Mouse (Mus musculus): Measurements from ENCODE around the gene Snx11.
"Not testable (repeated sequence)": the region's sequence is repeated elsewhere in the genome, so short reads cannot be mapped to it uniquely, and the experiment has no call there.

The Snx11 gene

DNA sequence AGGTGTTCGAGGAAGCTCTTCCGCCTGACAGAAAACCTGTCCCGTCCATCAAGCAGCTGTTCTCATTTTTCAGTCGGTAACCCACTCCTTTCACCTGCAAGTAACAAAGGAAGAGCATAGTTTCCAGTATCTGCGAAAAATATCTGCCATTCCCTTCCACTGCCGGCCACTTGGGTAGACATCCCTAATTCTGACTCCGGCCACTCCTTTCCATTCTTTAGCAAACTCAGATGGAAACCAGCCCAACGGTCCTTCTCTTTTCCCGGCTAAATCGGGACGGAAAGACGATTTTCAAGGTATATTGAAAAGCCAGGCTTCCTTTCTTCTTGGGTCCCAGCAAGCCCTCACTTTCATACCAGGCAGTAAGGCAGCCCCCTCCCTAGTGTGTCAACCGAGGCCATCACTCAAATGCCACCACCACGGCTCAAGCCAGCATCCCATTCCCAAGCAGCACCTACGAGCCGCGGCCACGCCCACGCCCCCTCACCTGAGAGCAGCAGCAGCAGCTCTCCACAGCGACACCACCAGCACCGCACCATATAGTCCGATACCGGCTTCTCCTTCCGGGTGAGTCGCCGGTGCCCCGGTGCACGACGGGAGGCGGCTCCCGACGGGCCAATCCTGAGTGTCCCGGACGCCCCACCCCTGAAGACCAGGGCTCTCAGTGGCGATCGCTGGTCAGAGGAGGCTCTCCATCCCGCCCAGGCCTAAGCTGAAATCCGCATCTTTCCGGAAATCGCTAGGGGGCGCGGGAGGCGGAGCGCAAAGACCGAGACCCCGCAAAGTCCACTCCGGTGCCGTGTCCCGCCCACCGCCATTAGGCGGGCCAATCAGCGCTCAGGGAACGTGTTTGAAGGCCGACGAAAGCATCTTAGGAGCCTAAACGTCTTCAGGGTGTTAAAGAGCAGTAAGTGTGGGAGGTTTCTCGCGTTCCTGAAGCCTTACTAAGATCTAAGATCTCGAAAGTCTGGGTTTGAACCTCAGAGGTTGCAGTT lies at the start of gene Snx11:
Gene Snx11, minus strand, starts transcription at position 592 of the 995 bp plus-strand sequence.
- peak; percentile 98 for DNase-seq

GRCm38 (mm10) chr11:96826481-96826880 lies 49.1 kb upstream of the Snx11 start:
- no peak for DNase-seq

DNA sequence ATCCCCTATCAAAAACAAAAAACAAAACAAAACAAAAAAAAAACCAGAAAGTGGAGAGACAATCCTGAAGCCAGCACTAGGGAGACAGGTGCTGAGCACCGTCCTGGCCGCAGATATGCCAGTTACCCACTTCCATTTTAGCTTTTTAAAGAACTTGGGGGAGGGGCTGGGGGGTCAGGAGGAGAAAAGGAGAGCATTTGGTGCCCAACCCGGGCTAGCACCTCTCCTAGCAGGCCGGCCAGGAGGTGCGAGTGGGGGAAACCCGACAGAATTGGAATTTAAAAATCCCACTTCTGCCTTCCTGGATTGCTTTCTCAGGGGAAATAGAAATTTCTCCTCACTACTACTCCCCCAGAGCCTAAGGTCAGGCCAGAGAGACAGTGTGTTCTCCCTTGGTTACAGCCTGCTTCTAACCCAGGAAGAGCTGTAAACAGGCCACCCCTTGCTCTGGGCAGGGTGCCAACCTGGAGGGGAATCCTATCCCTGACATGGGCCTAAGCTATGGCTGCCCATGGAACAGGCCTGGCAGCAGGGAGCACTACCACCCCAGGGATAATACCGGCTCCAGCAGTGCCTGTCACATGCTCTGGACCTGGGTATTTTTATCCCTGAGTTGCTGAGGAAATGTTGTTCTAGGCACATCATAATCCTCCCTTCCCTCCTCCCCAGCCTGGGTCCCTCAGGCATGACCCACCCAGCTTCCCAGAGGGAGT lies 47.6 kb upstream of the Snx11 start:
- DNase-seq, result no peak

DNA sequence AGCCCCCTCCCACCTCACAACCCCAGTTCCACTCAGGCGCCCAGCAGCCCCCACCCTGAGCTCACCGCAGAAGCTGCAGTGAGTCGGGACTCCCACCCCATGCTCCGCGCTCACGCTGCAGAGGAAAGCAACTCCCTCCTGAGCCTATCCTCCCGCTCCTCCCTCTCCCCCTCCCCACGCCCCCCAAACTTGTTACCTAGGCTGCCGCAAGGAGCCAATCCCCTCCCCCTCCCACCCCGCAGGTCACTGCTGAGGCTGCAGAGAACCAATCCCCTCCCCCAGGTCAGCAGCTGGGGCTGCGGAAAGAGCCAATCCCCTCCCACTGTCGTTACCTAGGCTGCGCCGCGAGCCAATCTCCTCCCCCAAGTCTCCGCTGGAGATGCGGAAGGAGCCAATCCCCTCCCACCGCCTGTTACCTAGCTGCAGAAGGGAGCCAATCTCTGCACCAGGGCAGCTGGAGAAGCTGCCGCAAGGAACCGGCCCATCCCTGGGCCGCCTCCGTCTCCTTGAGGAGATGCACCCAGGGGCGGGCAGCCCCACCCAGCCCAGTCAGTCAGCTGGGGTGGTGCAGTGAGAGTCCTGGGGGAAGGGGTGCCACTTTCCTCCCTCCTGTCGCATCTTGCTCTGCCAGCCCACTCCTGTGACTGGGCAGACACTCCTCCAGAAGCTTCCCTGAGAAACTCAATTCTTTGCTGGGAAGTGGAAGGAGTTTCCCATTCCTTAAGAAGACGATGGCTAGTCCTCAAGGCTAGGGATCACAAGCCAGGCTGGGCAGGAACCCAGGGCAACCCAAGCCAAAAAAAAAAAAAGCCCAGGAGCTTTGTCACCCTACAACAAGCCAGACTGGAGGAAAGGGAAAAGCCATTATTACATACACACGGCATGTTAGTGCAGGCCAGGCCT lies 46.8 kb upstream of the Snx11 start:
- peak; percentile 84 to 87 for DNase-seq

DNA sequence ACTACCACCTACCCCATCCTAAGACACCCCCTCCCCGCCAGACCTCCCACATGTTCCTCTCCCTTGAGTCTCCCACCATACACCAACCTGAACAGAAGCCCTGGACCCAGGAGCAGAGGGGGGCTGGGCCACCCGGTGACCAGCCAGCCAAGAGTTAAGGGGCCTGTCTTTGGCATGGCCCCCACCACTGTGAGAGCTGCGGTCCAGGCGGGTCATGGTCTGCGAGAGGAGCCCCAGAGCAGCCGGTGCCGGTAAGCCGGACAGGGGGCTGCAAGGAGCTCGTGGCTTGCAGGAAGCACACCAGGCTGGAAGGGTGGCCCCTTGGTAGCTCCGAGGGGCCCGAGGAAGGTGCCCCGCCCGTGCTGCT lies 46.1 kb upstream of the Snx11 start:
- peak; percentile 6 to 13 for DNase-seq

- peak; percentile 67 to 72 for DNase-seq
Measured at GRCm38 (mm10) chr11:96822675-96823470, 45.5 kb upstream of the Snx11 start.

DNA sequence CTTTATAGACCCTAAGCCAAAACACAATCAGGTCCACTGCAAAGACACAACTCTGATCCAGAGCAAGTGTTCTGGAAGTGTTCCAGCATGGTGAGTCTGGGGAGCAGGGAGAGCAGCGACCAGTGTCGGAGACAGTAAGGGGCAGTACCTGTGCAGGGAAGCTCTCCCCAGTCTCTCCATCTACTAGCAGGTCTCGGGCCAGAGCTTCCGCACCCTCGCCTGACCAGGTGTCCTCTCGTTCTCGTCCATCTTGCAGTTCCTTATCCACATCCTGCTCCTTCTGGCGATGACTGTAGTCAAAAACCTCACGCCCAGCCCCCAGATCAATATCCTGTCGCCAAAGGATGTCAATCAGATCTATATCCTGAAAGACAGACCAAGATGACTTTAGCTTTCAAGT lies 44.6 kb upstream of the Snx11 start:
- DNase-seq, result no peak

GRCm38 (mm10) chr11:96818128-96818710 lies 40.9 kb upstream of the Snx11 start:
- no peak for DNase-seq

GRCm38 (mm10) chr11:96816979-96817378 lies 39.6 kb upstream of the Snx11 start:
- DNase-seq, result no peak

DNA sequence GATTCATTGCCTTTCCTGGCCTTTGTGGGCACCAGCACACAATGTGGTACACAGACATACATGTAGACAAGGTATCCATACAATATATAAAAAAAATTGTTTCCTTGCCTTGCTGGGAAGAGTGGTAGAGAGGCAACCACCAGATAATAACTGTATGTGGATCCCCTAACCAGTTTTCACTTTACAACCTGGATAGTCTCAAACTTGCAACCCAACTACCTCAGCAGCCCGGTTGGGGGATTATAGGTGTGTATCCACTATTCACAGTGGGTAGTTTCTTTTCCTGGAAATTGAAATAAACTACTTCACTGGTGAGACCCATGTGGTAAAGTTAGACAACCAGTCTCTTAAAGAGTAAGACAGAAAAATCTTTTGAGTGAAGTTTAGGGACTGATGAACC lies 39.1 kb upstream of the Snx11 start:
- DNase-seq, result no peak

DNA sequence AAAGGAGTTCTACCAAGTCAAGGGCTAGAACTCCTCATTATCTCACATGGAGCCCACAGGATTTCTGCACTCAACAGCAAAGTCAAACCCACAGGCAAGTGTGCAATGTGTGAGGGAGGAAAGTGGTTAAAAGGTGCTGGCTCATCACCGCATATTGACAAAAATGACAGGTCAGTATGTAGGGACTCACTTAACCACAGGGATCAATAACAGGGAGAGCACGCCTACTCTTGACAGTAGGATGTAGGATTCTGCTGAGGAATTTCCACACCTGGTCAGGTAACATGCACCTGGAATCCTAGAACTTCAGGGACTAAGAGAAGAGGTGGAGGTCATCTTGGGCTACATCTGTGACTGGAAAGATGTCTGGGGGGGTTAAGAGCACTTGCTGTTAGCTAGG lies 38.5 kb upstream of the Snx11 start:
- no peak for DNase-seq

GRCm38 (mm10) chr11:96814443-96814842 lies 37.1 kb upstream of the Snx11 start:
- DNase-seq, result no peak

DNA sequence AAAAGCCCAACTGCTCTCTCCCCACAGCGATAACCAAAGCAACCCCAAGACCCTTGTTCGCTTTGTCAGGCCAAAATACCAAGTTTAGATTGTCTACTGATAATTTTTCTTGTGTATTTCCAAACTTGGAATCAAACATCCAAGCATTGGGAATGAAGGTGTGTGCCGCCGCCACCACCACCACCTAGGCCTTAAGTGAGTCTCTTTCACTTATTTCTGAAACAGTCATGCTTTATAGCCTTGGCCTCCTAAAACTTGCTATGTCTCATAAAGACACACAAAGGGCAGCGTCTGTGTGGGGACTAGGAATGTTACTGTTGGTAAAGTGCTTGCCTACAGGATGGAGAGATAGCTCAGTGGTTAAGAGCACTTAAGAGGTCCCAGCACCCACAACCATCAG lies 36.6 kb upstream of the Snx11 start:
- DNase-seq, result no peak

DNA sequence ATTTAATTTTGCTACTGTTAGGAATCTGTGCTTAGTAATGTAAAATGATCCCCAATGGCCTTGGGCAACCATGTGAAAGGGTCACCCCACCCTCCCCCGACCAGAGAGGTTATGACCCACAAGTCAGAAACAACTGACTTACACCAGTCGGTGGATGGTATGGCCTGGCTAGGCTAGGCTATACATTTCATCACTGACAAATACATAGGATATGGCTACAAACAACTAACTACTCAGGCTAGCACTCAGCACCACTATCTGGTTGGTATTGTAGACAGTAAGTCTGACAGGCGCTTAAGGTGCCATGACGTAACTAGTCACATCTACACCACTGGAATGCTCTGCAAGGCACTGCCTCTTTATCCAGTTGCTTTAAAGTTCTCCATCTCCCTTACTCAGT lies 36.1 kb upstream of the Snx11 start:
- DNase-seq, result no peak

GRCm38 (mm10) chr11:96811188-96811587 lies 33.8 kb upstream of the Snx11 start:
- not testable (repeated sequence) for DNase-seq

DNA sequence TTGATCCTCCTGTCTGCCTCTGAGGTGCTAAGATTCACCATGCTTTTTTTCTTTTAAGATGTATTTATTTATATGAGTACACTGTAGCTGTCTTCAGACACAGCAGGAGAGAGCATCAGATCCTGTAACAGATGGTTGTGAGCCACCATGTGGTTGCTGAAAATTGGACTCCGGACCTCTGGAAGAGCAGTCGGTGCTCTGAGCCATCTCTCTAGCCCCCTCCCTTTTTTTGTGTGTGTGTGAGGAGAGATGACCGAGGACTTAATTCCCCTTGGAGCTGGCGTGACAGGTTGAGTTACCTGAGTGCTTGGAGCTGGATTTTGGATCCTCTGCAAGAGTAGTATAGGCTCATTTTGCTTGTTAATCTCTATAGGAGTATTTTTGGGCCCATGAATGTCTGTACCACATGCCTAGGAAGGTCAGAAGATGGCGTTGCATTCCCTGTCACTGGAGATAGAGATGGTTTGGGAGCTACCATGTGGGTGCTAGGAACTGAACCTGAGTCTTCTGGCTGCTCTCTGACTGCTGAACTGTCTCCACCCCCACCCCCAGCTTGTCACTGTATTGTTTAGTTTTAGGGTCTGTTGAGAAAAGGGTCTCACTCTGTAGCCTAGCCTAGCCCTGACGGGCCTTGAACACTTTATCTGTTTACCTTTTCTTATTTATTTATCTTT lies 32.3 kb upstream of the Snx11 start:
- no peak for DNase-seq

DNA sequence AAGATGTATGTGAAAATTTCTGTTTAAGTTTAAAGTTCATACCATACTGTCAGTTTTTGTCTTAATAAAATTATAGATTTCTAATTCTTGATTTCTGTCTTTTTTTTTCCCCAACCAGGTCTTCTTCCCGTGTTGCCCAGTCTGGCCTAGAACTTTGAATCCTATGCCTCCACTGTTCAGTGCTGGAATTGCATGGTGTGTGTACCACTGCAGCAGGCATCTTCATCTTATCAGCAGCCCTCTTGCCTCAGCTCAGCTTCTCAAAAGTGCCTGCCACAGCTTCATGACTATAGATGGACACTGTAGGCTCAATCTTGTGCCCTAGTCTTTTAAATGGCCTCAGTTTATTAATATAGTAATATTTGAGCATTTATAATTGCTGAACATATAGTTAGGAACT lies 30.7 kb upstream of the Snx11 start:
- no peak for DNase-seq

DNA sequence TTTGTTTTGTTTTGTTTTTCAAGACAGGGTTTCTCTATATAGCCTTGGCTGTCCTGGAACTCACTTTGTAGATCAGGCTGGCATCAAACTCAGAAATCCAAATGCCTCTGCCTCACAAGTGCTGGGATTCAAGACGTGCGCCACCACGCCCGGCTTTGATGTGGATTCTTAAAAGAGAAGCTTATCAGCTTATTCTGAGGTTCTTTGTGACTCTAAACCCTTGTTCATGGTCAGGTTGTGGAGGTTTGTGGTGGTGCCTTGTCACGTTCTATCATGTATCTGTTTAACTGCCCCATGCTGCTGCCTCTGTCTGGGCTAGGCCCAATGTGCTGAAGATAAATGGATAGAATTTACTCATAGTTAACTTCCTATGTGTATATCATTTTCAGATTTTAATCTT lies 28.2 kb upstream of the Snx11 start:
- DNase-seq, result no peak

DNA sequence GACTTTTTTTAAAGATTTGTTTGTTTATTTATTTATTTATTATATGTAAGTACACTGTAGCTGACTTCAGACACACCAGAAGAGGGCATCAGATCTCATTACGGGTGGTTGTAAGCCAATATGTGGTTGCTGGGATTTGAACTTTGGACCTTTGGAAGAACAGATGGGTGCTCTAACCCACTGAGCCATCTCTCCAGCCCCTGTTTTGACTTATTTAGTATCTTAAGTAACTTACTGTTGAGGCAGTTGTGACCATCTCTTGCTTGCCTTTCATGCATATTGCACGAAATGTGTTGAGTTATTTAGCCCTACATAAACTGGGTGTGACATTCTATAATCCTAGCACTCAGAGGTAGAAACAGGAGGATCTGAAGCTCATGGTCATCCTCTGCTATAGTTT lies 22.2 kb upstream of the Snx11 start:
- no peak for DNase-seq

- peak; percentile 34 for DNase-seq
Measured at GRCm38 (mm10) chr11:96796586-96796985, 19.2 kb upstream of the Snx11 start.

DNA sequence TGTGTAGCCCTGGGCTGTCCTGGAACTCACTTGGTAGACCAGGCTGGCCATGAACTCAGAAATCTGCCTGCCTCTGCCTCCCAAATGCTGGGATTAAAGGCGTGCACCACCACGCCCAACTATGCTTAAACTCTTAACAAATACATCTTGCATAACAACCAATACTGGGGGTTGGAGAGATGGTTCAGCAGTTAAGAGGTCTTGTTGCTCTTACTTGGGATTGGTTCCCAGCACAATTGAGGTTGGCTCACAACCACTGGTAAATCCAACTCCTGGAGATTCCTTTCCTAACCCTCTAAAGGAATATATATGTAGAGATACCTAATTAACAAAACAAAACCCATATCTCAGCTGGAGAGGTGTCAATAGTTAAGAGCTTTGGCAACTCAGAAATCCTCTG lies 18.7 kb upstream of the Snx11 start:
- DNase-seq, result no peak
